Mouse (Mus musculus) heart, embryonic 13.5 days (tissue): Measurements from ENCODE around the gene Zfp62. TPM values are rescaled to one million over a fixed set of nuclear protein-coding genes. Genes with fewer than 3 reads are reported as not detected.

Source experiments
- ATAC-seq: fragments of 200-750 bp; cut with Nextera tagmentation; 2 replicates; pipeline ENCODE4 v1.8.0; 2017; ENCODE audit warnings: moderate TSS enrichment; ENCODE audit not compliant: insufficient number of reproducible peaks, low FRiP score, low TSS enrichment; ENCODE audit errors: extremely low read depth
- H3K27ac ChIP-seq: fragments of 300-500 bp; sonication (generic); replicated peaks from 2 replicates; pipeline ENCODE4 v1.5.1; 2015; ENCODE audit warnings: moderate library complexity, mild to moderate bottlenecking, inconsistent platforms
- H3K27me3 ChIP-seq: fragments of 300-500 bp; sonication (generic); replicated peaks from 2 replicates; pipeline ENCODE4 v1.6.1; 2015; ENCODE audit warnings: mild to moderate bottlenecking, inconsistent platforms
- H3K36me3 ChIP-seq: fragments of 300-500 bp; sonication (generic); 2 replicates; pipeline ENCODE4 v1.6.1; 2015; ENCODE audit warnings: mild to moderate bottlenecking, inconsistent platforms
- H3K4me1 ChIP-seq: fragments of 300-500 bp; sonication (generic); 2 replicates; pipeline ENCODE4 v1.6.1; 2015; ENCODE audit warnings: inconsistent platforms
- H3K4me2 ChIP-seq: fragments of 300-500 bp; sonication (generic); 2 replicates; pipeline ENCODE4 v1.6.1; 2015; ENCODE audit warnings: inconsistent platforms, mild to moderate bottlenecking, moderate library complexity
- H3K4me3 ChIP-seq: fragments of 300-500 bp; sonication (generic); 2 replicates; pipeline ENCODE4 v1.5.1; 2015; ENCODE audit warnings: moderate library complexity, mild to moderate bottlenecking, inconsistent platforms
- H3K9ac ChIP-seq: fragments of 300-500 bp; sonication (generic); 2 replicates; pipeline ENCODE4 v1.6.1; 2015; ENCODE audit warnings: inconsistent platforms, mild to moderate bottlenecking, moderate library complexity
- H3K9me3 ChIP-seq: fragments of 300-500 bp; sonication (generic); 2 replicates; pipeline ENCODE4 v1.6.1; 2016; ENCODE audit warnings: inconsistent platforms
- WGBS: fragments of 180-500 bp; shearing (Covaris S2); methylation state at CpG from one replicate; pipeline ENCODE4 v1.1.7; 2015; ENCODE audit warnings: mixed read lengths; 5-methylcytosine and 5-hydroxymethylcytosine counted together
- polyA plus RNA-seq: library from polyadenylated mRNA; unstranded; fragments of >200 nt; fragmentation: Nextera tagmentation; extraction: Ambion mirVana; gene quantifications from 2 replicates; pipeline ENCODE4 v1.2.1, GENCODE M21; 2015

Gene Zfp62
- polyA plus RNA-seq, 1 experiment from 2014 or later, result 24.9 TPM

GRCm38 (mm10) chr11:49242944-49243626 is 40.0 kb downstream of the Zfp62 start:
- H3K9me3 ChIP-seq, result no peaks in the 10 kb centered on the region
- WGBS, result 20% methylated on average over 11 of the region's 11 CpGs
- peak overlapping the region; percentile 72 for H3K4me2 ChIP-seq
- H3K4me1 ChIP-seq, result peaks cover 41% of the 10 kb centered on the region
- H3K36me3 ChIP-seq, result no peaks in the 10 kb centered on the region
- no peaks in the 10 kb centered on the region for H3K27me3 ChIP-seq
- ATAC-seq, result no peak
- H3K4me3 ChIP-seq, result peak overlapping the region; percentile 63
- peak overlapping the region; percentile 87 for H3K9ac ChIP-seq
- peak overlapping the region; percentile 97 for H3K27ac ChIP-seq

DNA sequence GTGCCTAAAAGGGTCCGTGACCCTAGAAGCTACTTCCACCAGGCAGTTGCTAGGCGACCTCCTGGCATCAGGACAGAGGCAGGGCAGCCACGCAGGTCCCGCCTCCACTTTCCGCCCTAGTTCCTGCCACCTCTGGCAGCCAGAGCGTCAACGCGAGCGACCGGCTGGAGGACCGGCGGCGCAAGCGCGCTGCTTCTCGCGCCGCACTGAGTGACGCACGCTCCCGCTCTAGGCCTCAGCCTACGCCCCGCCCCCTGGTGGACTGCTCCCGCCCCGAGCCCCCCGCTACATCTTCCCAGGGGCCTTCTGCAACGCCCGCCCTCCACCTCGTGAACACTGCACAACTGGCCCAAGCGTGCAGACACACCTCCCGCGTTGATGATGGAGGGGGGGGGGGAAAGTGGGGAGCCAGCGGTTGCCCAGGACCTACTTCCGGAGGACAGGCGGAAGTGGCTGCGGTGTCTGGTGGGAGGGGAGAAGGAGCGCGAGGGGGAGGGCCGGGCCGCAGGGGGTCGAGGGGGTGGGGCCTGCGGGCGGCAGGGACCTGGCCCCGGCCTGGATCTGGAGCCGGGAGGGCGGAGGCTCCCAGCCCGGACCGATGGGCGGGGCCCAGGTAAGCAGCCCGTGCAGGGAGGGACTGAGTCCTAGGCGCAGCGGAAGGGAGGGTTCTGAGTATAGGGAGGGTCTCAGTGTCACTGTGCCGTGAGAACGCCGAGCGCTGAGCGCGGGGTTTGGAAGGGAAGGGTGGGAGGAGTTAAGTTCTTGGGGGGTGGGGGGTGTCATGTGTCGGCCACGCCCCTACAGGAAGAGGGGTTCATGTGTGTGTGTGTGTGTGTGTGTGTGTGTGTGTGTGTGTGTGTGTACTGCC is 40.9 kb downstream of the Zfp62 start, which contains the start of gene Mgat1:
Mgat1 (plus strand) TSS at position 465 of the 868 bp plus-strand sequence.
- under 1% methylated on average over 60 of the region's 60 CpGs for WGBS
- H3K36me3 ChIP-seq, result no peaks in the 10 kb centered on the region

DNA sequence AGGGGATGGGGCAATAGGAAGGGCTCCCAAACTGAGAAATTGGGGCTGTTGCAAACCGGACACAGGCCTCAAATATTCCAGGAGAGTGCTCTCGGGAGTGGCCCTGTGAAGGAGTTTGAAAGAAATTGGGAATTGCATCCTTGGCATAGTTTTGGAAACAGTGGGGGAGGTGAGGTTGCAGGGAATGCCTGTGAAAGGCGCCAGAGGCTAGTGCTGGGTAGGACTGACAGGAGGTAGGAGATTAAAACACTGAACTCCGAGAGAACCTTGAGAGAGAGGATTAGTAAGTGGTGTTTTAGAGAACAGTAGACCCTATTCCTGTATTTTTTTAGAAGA is 41.5 kb downstream of the Zfp62 start:
- Histone ChIP-seq H3K27me3 (no peaks in the 10 kb centered on the region), H3K36me3 (no peaks in the 10 kb centered on the region), H3K9me3 (no peaks in the 10 kb centered on the region), H3K27ac (peak overlapping the region; percentile 97), H3K9ac (peak overlapping the region; percentile 87), H3K4me1 (peaks cover 56% of the 10 kb centered on the region), H3K4me2 (peak overlapping the region; percentile 72), H3K4me3 (peak overlapping the region; percentile 63)
- no peak for ATAC-seq
- WGBS, result 0% methylated on average over 4 of the region's 4 CpGs

More for the DNA sequence above, 40.9 kb downstream of the Zfp62 start, which contains the start of gene Mgat1:
- peak; percentile 88 for ATAC-seq
- Histone ChIP-seq H3K9ac (peak within 1 kb of the TSS; percentile 87), H3K9me3 (no peaks in the 10 kb centered on the region), H3K4me1 (peaks cover 50% of the 10 kb centered on the region), H3K27me3 (no peaks in the 10 kb centered on the region), H3K4me2 (peak within 1 kb of the TSS; percentile 72), H3K27ac (peak within 1 kb of the TSS; percentile 97), H3K4me3 (peak within 1 kb of the TSS; percentile 63)

GRCm38 (mm10) chr11:49245176-49245575 is 42.1 kb downstream of the Zfp62 start:
- peak overlapping the region; percentile 63 for H3K4me3 ChIP-seq
- no peak for ATAC-seq
- no peaks in the 10 kb centered on the region for H3K9me3 ChIP-seq
- H3K36me3 ChIP-seq, result no peaks in the 10 kb centered on the region
- peaks cover 62% of the 10 kb centered on the region for H3K4me1 ChIP-seq
- H3K27ac ChIP-seq, result peak overlapping the region; percentile 97
- peak overlapping the region; percentile 72 for H3K4me2 ChIP-seq
- WGBS, result 16% methylated on average over 7 of the region's 7 CpGs
- no peaks in the 10 kb centered on the region for H3K27me3 ChIP-seq
- H3K9ac ChIP-seq, result peak overlapping the region; percentile 87

DNA sequence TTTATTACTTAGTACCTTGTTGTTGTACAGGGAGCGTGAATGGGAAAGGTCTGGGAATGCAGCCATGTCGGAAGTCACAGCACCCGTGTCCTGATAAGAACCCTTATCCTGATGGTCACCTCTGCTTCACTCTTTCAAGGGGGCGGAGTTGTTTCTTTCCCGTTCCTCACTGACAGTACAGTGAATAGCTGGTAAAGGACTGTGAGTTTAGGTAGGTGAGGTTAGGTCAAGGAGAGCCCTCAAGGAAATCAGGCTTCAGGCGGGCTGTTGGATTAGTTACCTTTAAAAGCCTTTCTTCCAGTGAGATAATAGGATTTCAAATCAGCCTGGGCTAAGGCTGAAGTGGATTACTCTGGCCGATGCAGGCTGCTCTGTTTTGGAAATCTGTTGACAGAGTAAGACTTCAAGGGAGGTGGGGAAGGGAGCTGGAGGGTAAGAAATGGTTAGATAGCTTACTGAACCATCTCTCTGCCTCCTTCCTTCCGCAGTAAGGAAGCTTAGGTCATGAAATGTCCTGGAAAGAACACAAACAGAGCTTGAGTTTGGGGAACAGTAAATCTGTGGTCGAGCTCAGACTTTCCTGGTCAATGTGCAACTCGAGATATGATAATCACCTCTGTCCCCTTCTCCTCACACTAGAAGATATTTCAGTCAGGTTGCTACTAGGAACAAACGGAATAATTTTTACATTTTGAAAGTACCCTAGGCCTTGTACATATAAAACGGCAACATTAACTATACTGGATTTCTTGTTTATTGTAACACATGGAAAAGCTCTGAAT is 42.7 kb downstream of the Zfp62 start:
- H3K27ac ChIP-seq, result peak overlapping the region; percentile 97
- WGBS, result 17% methylated on average over 12 of the region's 12 CpGs
- peaks cover 63% of the 10 kb centered on the region for H3K4me1 ChIP-seq
- H3K4me2 ChIP-seq, result peak overlapping the region; percentile 72
- no peaks in the 10 kb centered on the region for H3K9me3 ChIP-seq
- H3K4me3 ChIP-seq, result peak overlapping the region; percentile 63
- no peak for ATAC-seq
- H3K27me3 ChIP-seq, result no peaks in the 10 kb centered on the region
- no peaks in the 10 kb centered on the region for H3K36me3 ChIP-seq
- H3K9ac ChIP-seq, result peak overlapping the region; percentile 87

DNA sequence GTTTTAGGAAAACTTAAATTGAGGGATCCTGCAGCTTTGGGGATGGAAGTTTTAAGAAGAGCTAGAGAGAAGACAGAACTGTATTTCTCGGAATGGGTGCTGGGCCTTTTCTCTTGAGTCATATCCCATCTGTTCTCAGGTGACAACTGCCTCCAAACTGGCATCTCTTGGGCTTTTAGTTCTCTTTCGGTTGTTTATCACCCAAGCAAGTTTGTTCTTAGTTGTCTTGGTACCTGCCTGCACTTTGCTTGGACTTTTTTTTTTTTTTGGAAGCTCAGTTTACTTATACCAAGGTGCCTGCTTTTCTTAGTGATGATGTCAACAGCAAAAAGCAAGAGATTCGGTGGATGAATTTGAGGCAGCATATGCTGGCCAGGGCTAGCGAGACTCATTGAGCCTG is 43.4 kb downstream of the Zfp62 start:
- WGBS, result 84% methylated on average over 4 of the region's 4 CpGs
- Histone ChIP-seq H3K27me3 (no peaks in the 10 kb centered on the region), H3K4me2 (peak overlapping the region; percentile 72), H3K4me1 (peaks cover 70% of the 10 kb centered on the region), H3K27ac (0 out of 2 replicates have a peak overlapping the region, but pooled peaks have one; percentile 97), H3K9me3 (no peaks in the 10 kb centered on the region), H3K9ac (0 out of 2 replicates have a peak overlapping the region, but pooled peaks have one; percentile 33), H3K4me3 (no peak overlapping the region), H3K36me3 (no peaks in the 10 kb centered on the region)
- no peak for ATAC-seq

- H3K27ac ChIP-seq, result 0 out of 2 replicates have a peak overlapping the region, but pooled peaks have one; percentile 92
Observed at GRCm38 (mm10) chr11:49247255-49247654, 44.2 kb downstream of the Zfp62 start.

GRCm38 (mm10) chr11:49248226-49248973 is 45.3 kb downstream of the Zfp62 start:
- peak overlapping the region; percentile 92 for H3K27ac ChIP-seq
- 54% methylated on average over 6 of the region's 6 CpGs for WGBS
- H3K36me3 ChIP-seq, result peaks cover 17% of the 10 kb centered on the region
- H3K27me3 ChIP-seq, result no peaks in the 10 kb centered on the region
- peaks cover 82% of the 10 kb centered on the region for H3K4me1 ChIP-seq
- ATAC-seq, result no peak
- no peaks in the 10 kb centered on the region for H3K9me3 ChIP-seq
- no peak overlapping the region for H3K4me3 ChIP-seq
- H3K4me2 ChIP-seq, result no peak overlapping the region
- peak overlapping the region; percentile 48; the same call in 1 of the 2 replicates for H3K9ac ChIP-seq

More at GRCm38 (mm10) chr11:49247255-49247654, 44.2 kb downstream of the Zfp62 start:
- peak overlapping the region; percentile 29; the same call in 1 of the 2 replicates for H3K9ac ChIP-seq
- no peaks in the 10 kb centered on the region for H3K27me3 ChIP-seq
- WGBS, result 43% methylated on average over 2 of the region's 2 CpGs
- H3K4me1 ChIP-seq, result peaks cover 77% of the 10 kb centered on the region
- no peak overlapping the region for H3K4me3 ChIP-seq
- peaks cover 7% of the 10 kb centered on the region; the same call in 1 of the 2 replicates for H3K36me3 ChIP-seq
- ATAC-seq, result no peak
- peak overlapping the region; percentile 4; the same call in 1 of the 2 replicates for H3K4me2 ChIP-seq
- H3K9me3 ChIP-seq, result no peaks in the 10 kb centered on the region

DNA sequence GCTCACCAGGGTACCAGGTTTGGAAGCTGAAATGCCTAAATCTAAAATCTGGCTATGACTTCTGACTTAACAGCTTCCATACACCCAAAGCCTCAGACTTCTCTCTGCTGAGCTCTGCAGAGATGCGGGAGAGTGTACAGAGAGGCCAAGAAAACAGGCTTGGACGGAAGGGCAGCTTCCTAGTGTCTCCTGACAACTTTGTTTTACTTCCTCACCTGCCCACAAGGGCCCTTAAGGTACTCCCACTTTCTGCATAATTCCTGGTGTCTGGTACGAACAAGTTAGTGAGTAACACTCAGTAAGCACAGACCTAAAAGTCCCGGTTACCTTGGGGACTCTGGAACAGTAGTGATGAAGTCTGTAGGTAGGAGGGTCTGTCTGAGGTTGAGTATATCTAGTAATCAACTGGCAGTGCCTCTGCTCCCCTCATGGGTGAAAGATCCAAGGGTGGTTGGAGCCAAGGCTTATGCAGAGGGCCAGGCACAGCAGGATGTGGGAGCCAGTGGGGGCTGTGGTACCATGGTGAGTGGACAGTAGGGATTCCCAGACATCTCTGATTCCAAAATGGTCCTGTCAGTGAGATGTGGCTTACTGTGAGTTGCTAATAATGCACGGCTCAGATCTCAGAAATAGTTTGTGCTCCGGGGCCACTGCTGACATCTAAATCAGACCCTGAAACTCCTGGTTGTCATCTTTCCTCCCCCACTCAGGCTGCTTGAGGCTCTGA is 46.0 kb downstream of the Zfp62 start:
- Histone ChIP-seq H3K27me3 (no peaks in the 10 kb centered on the region), H3K9ac (peak overlapping the region; percentile 89; the same call in 1 of the 2 replicates), H3K4me2 (peak overlapping the region; percentile 80), H3K27ac (peak overlapping the region; percentile 92), H3K4me1 (peaks cover 82% of the 10 kb centered on the region), H3K9me3 (no peaks in the 10 kb centered on the region), H3K4me3 (no peak overlapping the region), H3K36me3 (peaks cover 24% of the 10 kb centered on the region)
- no peak for ATAC-seq
- 62% methylated on average over 6 of the region's 6 CpGs for WGBS
